ENCODE assay signal across 10 mouse cellular contexts in genomic region chr1:46018382-46018977, GRCm38 (mm10). TPM values are rescaled to one million over a fixed set of nuclear protein-coding genes. Genes with fewer than 3 reads are reported as not detected.
DNase-seq lines count a peak whose midpoint lies in the region; ATAC-seq and TF ChIP-seq lines count a peak whose summit lies in the region.
"Had no signal": no experiment of that assay in that cellular context is flagged by ENCODE, and none has a peak within 500 bp of the region (broad histone marks: within the 10 kb centered on the region; RNA-seq: fewer than 3 reads in every experiment).

No protein-coding gene starts in this region.

- in situ Hi-C loops in ES-E14 (cut with MboI; ENCODE audit: low sequenced_read_pairs in 2 of 2, unreplicated experiment in 2 of 2), result loop anchor here (10.0 to 25.0 kb wide), 2 partner anchors 156 to 194 kb away; no protein-coding TSS in a partner anchor

- no peak overlapping the region for H3K9ac ChIP-seq in heart, adult 2 months (ENCODE audit: low read depth, low read length)
- no peak overlapping the region for H3K9ac ChIP-seq in heart, embryonic 12.5 days
- no peak overlapping the region for H3K9ac ChIP-seq in ES-E14 (ENCODE audit: insufficient read depth, low read depth, low read length, poor library complexity, severe bottlenecking)
- H3K9ac ChIP-seq in liver, embryonic 11.5 days (ENCODE audit: low read depth, low read length), result no peak overlapping the region
- H3K9ac ChIP-seq: heart, embryonic 13.5 days had no signal

- H3K4me1 ChIP-seq in heart, adult 2 months (ENCODE audit: control insufficient read depth, insufficient read depth, low read length), result no peaks in the 10 kb centered on the region
- no peaks in the 10 kb centered on the region for H3K4me1 ChIP-seq in heart, embryonic 12.5 days (replicated peaks)
- H3K4me1 ChIP-seq in ES-E14 (ENCODE audit: control insufficient read depth in 2 of 2, insufficient read depth in 2 of 2, low read length in 2 of 2, poor library complexity in 1 of 2), result no peaks in the 10 kb centered on the region
- no peaks in the 10 kb centered on the region for H3K4me1 ChIP-seq in cortical plate, adult 2 months (ENCODE audit: control insufficient read depth, insufficient read depth, low read length)
- no peaks in the 10 kb centered on the region for H3K4me1 ChIP-seq in liver, embryonic 11.5 days (replicated peaks; ENCODE audit: control insufficient read depth, insufficient read depth, low read length)
- H3K4me1 ChIP-seq in thymus, adult 2 months (replicated peaks; ENCODE audit: control insufficient read depth, insufficient read depth, low read length), result no peaks in the 10 kb centered on the region

- no peak for TF ChIP-seq EP300 in heart, adult 2 months (IDR thresholded peaks at IDR 0.05; ENCODE audit: insufficient read depth, low read depth, low read length)

- 42% methylated on average over 2 of the region's 2 CpGs for WGBS in heart, adult 2 months
- WGBS in heart, embryonic 12.5 days, result 39% methylated on average over 2 of the region's 2 CpGs
- whole genome bisulfite sequencing in liver, embryonic 11.5 days, result 47% methylated on average over 2 of the region's 2 CpGs
- WGBS in thymus, adult 2 months, result 43% methylated on average over 2 of the region's 2 CpGs

- no peaks in the 10 kb centered on the region for H3K36me3 ChIP-seq in heart, adult 2 months (ENCODE audit: control insufficient read depth, insufficient read depth, low read length)
- no peaks in the 10 kb centered on the region for H3K36me3 ChIP-seq in heart, embryonic 12.5 days
- H3K36me3 ChIP-seq in ES-E14 (ENCODE audit: control insufficient read depth, insufficient read depth, low read length, poor library complexity, severe bottlenecking), result no peaks in the 10 kb centered on the region
- H3K36me3 ChIP-seq in liver, embryonic 11.5 days (ENCODE audit: control insufficient read depth, insufficient read depth, low read length), result no peaks in the 10 kb centered on the region
- no peaks in the 10 kb centered on the region for H3K36me3 ChIP-seq in thymus, adult 2 months (ENCODE audit: control insufficient read depth, insufficient read depth, low read length)
- H3K36me3 ChIP-seq: heart, embryonic 13.5 days had no signal

- DNase-seq in heart, adult 2 months, result no peak
- peak; percentile 7 for DNase-seq in ES-E14 (ENCODE audit: low read depth, low spot score)
- peak; percentile 3 to 41 for DNase-seq in kidney, adult 8-10 months
- no peak for DNase-seq in liver, embryonic 11.5 days (ENCODE audit: low spot score)
- DNase-seq in right cerebral cortex, adult 2 months (ENCODE audit: low spot score in 2 of 2), result peak; percentile 51 to 52
- no peak for DNase-seq in thymus, adult 2 months

- intact Hi-C loops in heart, adult 2 months (cut with DNase I), result loop anchor here (2.0 kb wide), 1 partner anchor 194 kb away; no protein-coding TSS in a partner anchor

- no peaks in the 10 kb centered on the region for H3K79me2 ChIP-seq in heart, adult 2 months (replicated peaks; ENCODE audit: control insufficient read depth, insufficient read depth, low read length)

- no peak; the same call in 1 of the 2 replicates for ATAC-seq in heart, embryonic 12.5 days (ENCODE audit: insufficient number of reproducible peaks, low FRiP score)
- ATAC-seq in liver, embryonic 11.5 days (replicated peaks; ENCODE audit: low FRiP score), result peak; percentile 31; the same call in 1 of the 2 replicates

- H3K9me3 ChIP-seq in heart, embryonic 12.5 days (replicated peaks), result no peaks in the 10 kb centered on the region
- no peaks in the 10 kb centered on the region for H3K9me3 ChIP-seq in ES-E14 (ENCODE audit: control insufficient read depth, insufficient read depth, low read depth, low read length)
- no peaks in the 10 kb centered on the region for H3K9me3 ChIP-seq in liver, embryonic 11.5 days (ENCODE audit: control insufficient read depth, low read length)
- H3K9me3 ChIP-seq: heart, embryonic 13.5 days; megakaryocyte, embryonic 14.5 days had no signal

- no peak overlapping the region for H3K27ac ChIP-seq in heart, adult 2 months
- H3K27ac ChIP-seq in heart, embryonic 12.5 days (ENCODE audit: poor library complexity, severe bottlenecking), result no peak overlapping the region
- H3K27ac ChIP-seq in ES-E14 (ENCODE audit: insufficient read depth, low read depth, low read length, poor library complexity, severe bottlenecking), result no peak overlapping the region
- no peak overlapping the region for H3K27ac ChIP-seq in cortical plate, adult 2 months (ENCODE audit: insufficient read depth, low read length)
- no peak overlapping the region for H3K27ac ChIP-seq in liver, embryonic 11.5 days (ENCODE audit: low read depth, low read length)
- no peak overlapping the region for H3K27ac ChIP-seq in thymus, adult 2 months (ENCODE audit: control insufficient read depth, insufficient read depth, low read length)
- H3K27ac ChIP-seq: heart, embryonic 13.5 days had no signal

- H3K4me2 ChIP-seq in heart, embryonic 12.5 days, result no peak overlapping the region
- H3K4me2 ChIP-seq in liver, embryonic 11.5 days, result no peak overlapping the region
- H3K4me2 ChIP-seq: heart, embryonic 13.5 days had no signal

- no peak overlapping the region for H3K4me3 ChIP-seq in heart, adult 2 months
- H3K4me3 ChIP-seq in heart, embryonic 12.5 days, result no peak overlapping the region
- no peak overlapping the region for H3K4me3 ChIP-seq in ES-E14 (ENCODE audit: insufficient read depth in 1 of 2, low read depth in 1 of 2, low read length in 2 of 2, poor library complexity in 1 of 2, severe bottlenecking in 1 of 2)
- no peak overlapping the region for H3K4me3 ChIP-seq in cortical plate, adult 2 months (ENCODE audit: insufficient read depth, low read length)
- no peak overlapping the region for H3K4me3 ChIP-seq in liver, embryonic 11.5 days (ENCODE audit: low read depth, low read length)
- no peak overlapping the region for H3K4me3 ChIP-seq in thymus, adult 2 months (ENCODE audit: control insufficient read depth, insufficient read depth, low read length)
- H3K4me3 ChIP-seq: heart, embryonic 13.5 days; megakaryocyte, embryonic 14.5 days had no signal

- H3K27me3 ChIP-seq in heart, adult 2 months (ENCODE audit: control insufficient read depth, insufficient read depth, low read length), result no peaks in the 10 kb centered on the region
- no peaks in the 10 kb centered on the region for H3K27me3 ChIP-seq in heart, embryonic 12.5 days (replicated peaks)
- H3K27me3 ChIP-seq in liver, embryonic 11.5 days (replicated peaks; ENCODE audit: control insufficient read depth, insufficient read depth, low read length), result no peaks in the 10 kb centered on the region
- no peaks in the 10 kb centered on the region for H3K27me3 ChIP-seq in thymus, adult 2 months (ENCODE audit: control insufficient read depth, insufficient read depth, low read length)
- H3K27me3 ChIP-seq: heart, embryonic 13.5 days; megakaryocyte, embryonic 14.5 days had no signal

- no peak for TF ChIP-seq POLR2A in heart, adult 2 months (IDR thresholded peaks at IDR 0.05; ENCODE audit: insufficient read depth, low read depth, low read length)
- no peak for TF ChIP-seq POLR2A in cortical plate, adult 2 months (IDR thresholded peaks at IDR 0.05; ENCODE audit: extremely low read depth, insufficient read depth, low read length)
- no peak for TF ChIP-seq POLR2A in thymus, adult 2 months (IDR thresholded peaks at IDR 0.05; ENCODE audit: control insufficient read depth, extremely low read depth, insufficient read depth, low read length, poor library complexity)

- TF ChIP-seq CTCF in heart, adult 2 months (IDR thresholded peaks at IDR 0.05), result peak; percentile 59
- TF ChIP-seq CTCF in cortical plate, adult 2 months (IDR thresholded peaks at IDR 0.05; ENCODE audit: extremely low read depth, insufficient read depth, low read length), result peak; percentile 66
- TF ChIP-seq CTCF in thymus, adult 2 months (IDR thresholded peaks at IDR 0.05; ENCODE audit: borderline replicate concordance, control insufficient read depth, extremely low read depth, insufficient read depth, low read length, poor library complexity), result no peak

TF ChIP-seq in ES-E14, 5 proteins besides CTCF, POLR2A, EP300 and RAD21:
- no peak for TF ChIP-seq HCFC1 (IDR thresholded peaks at IDR 0.05; ENCODE audit: borderline replicate concordance, insufficient read depth, low read length)
- no peak for TF ChIP-seq ZNF384 (IDR thresholded peaks at IDR 0.05; ENCODE audit: low read depth, low read length)
- no peak for TF ChIP-seq MAFK (IDR thresholded peaks at IDR 0.05; ENCODE audit: insufficient read depth, low read depth, low read length)
- no peak for TF ChIP-seq ZC3H11A (IDR thresholded peaks at IDR 0.05; ENCODE audit: borderline replicate concordance, low read depth, low read length)
- TF ChIP-seq CHD2 (IDR thresholded peaks at IDR 0.05; ENCODE audit: low read depth, low read length), result no peak

RNA-seq across cellular contexts. Expression of gene Dnah7b, which starts 47.6 kb away (rescaled TPM):
- total RNA-seq in heart, adult 2 months (2021), result under 1 TPM; 0.42 to 0.73 TPM
- polyA plus RNA-seq in heart, adult 2 months (2012; rRNA removed), result 0.29 and 0.55 TPM in 2 replicates
- polyA plus RNA-seq in heart, embryonic 12.5 days (2016; fragmentation: Nextera tagmentation; extraction: Ambion mirVana), result 2.3 and 2.6 TPM in 2 replicates
- total RNA-seq in ES-E14 (2012; rRNA removed), result 0.22 and 0.53 TPM in 2 replicates
- 4.1 and 5.0 TPM in 2 replicates for polyA plus RNA-seq in cortical plate, adult 2 months (2012; rRNA removed)
- polyA plus RNA-seq in liver, embryonic 11.5 days (2014; fragmentation: Nextera tagmentation; extraction: Ambion mirVana), result 0.90 and 1.0 TPM in 2 replicates
- polyA plus RNA-seq in thymus, adult 2 months (2012; rRNA removed), result 0.13 and 0.19 TPM in 2 replicates

Comparison
In these comparisons a context has a peak if more than half of its experiments do, and no peak if none do; other contexts are left out.
1. DNase-seq: peak in ES-E14 (single experiment), kidney, adult 8-10 months (2 of 2) and right cerebral cortex, adult 2 months (2 of 2); none in heart, adult 2 months (0 of 2), liver, embryonic 11.5 days (single experiment) and thymus, adult 2 months (single experiment).